Mouse (Mus musculus): ENCODE results near the gene Kctd5. TPM values are rescaled to one million over a fixed set of nuclear protein-coding genes. Genes with fewer than 3 reads are reported as not detected.
A peak's percentile ranks its signal among the peaks of the same experiment; 100 is the strongest.

Gene Kctd5
- 44.7 and 45.6 TPM in 2 replicates for polyA plus RNA-seq (2015; fragmentation: Nextera tagmentation; extraction: Ambion mirVana)

- H3K27ac ChIP-seq (replicated peaks), result peak within 1 kb of the TSS; percentile 92
- H3K4me1 ChIP-seq (replicated peaks; ENCODE audit: control insufficient read depth, insufficient read depth), result no peaks in the 10 kb centered on the region
- peak within 1 kb of the TSS; percentile 73 for H3K4me2 ChIP-seq (replicated peaks; ENCODE audit: low read depth)
- ATAC-seq (ENCODE audit: low FRiP score, low TSS enrichment) (peak; percentile 99), DNase-seq (ENCODE audit: low spot score) (peak; percentile 95)
- H3K4me3 ChIP-seq (ENCODE audit: low read depth, low read length), result peak within 1 kb of the TSS; percentile 93
- WGBS, result 1% methylated on average over 62 of the region's 62 CpGs
- peak within 1 kb of the TSS; percentile 97 for H3K9ac ChIP-seq (ENCODE audit: low read length)
- H3K36me3 ChIP-seq (ENCODE audit: control insufficient read depth, insufficient read depth, low read length), result peaks cover 6% of the 10 kb centered on the region
- TF ChIP-seq EP300 (optimal IDR thresholded peaks at IDR 0.05) (peak; percentile 81), CTCF (IDR thresholded peaks at IDR 0.05; ENCODE audit: low read depth) (no peak)
- H3K27me3 ChIP-seq (ENCODE audit: control insufficient read depth, insufficient read depth, low read length), result no peaks in the 10 kb centered on the region
- H3K9me3 ChIP-seq (ENCODE audit: control insufficient read depth, low read length), result no peaks in the 10 kb centered on the region
Observed at GRCm38 (mm10) chr17:24072919-24073696, at the start of gene Kctd5. Gene Kctd5, minus strand, starts transcription at chr17:24073485.

- ATAC-seq (ENCODE audit: low FRiP score, low TSS enrichment), result no peak
Observed at GRCm38 (mm10) chr17:24119446-24119845, 46.2 kb upstream of the Kctd5 start.

GRCm38 (mm10) chr17:24113031-24113430, 39.7 kb upstream of the Kctd5 start:
- H3K9ac ChIP-seq (ENCODE audit: low read length), result no peak overlapping the region
- peaks cover 2% of the 10 kb centered on the region; the same call in 1 of the 2 replicates for H3K4me1 ChIP-seq (replicated peaks; ENCODE audit: control insufficient read depth, insufficient read depth)
- H3K27me3 ChIP-seq (ENCODE audit: control insufficient read depth, insufficient read depth, low read length), result no peaks in the 10 kb centered on the region
- no peak for TF ChIP-seq CTCF (IDR thresholded peaks at IDR 0.05; ENCODE audit: low read depth)
- no peak for TF ChIP-seq EP300 (optimal IDR thresholded peaks at IDR 0.05)
- H3K4me2 ChIP-seq (replicated peaks; ENCODE audit: low read depth), result no peak overlapping the region
- no peak for DNase-seq (ENCODE audit: low spot score)
- H3K4me3 ChIP-seq (ENCODE audit: low read depth, low read length), result no peak overlapping the region
- no peaks in the 10 kb centered on the region for H3K9me3 ChIP-seq (ENCODE audit: control insufficient read depth, low read length)
- no peaks in the 10 kb centered on the region for H3K36me3 ChIP-seq (ENCODE audit: control insufficient read depth, insufficient read depth, low read length)
- ATAC-seq (ENCODE audit: low FRiP score, low TSS enrichment), result no peak
- H3K27ac ChIP-seq (replicated peaks), result 0 out of 2 replicates have a peak overlapping the region, but pooled peaks have one; percentile 8
- WGBS, result 84% methylated on average over 4 of the region's 4 CpGs

More at GRCm38 (mm10) chr17:24119446-24119845, 46.2 kb upstream of the Kctd5 start:
- Histone ChIP-seq H3K4me2 (replicated peaks; ENCODE audit: low read depth) (no peak overlapping the region), H3K9ac (ENCODE audit: low read length) (no peak overlapping the region), H3K9me3 (ENCODE audit: control insufficient read depth, low read length) (no peaks in the 10 kb centered on the region), H3K4me3 (ENCODE audit: low read depth, low read length) (no peak overlapping the region), H3K36me3 (ENCODE audit: control insufficient read depth, insufficient read depth, low read length) (no peaks in the 10 kb centered on the region), H3K4me1 (replicated peaks; ENCODE audit: control insufficient read depth, insufficient read depth) (no peaks in the 10 kb centered on the region), H3K27ac (replicated peaks) (no peak overlapping the region), H3K27me3 (ENCODE audit: control insufficient read depth, insufficient read depth, low read length) (no peaks in the 10 kb centered on the region)
- DNase-seq (ENCODE audit: low spot score), result no peak
- 50% methylated on average over 3 of the region's 3 CpGs for WGBS
- TF ChIP-seq CTCF (IDR thresholded peaks at IDR 0.05; ENCODE audit: low read depth) (no peak), EP300 (optimal IDR thresholded peaks at IDR 0.05) (no peak)

GRCm38 (mm10) chr17:24111256-24111655, 38.0 kb upstream of the Kctd5 start:
- Histone ChIP-seq H3K9me3 (ENCODE audit: control insufficient read depth, low read length) (no peaks in the 10 kb centered on the region), H3K9ac (ENCODE audit: low read length) (no peak overlapping the region), H3K4me3 (ENCODE audit: low read depth, low read length) (no peak overlapping the region), H3K4me2 (replicated peaks; ENCODE audit: low read depth) (no peak overlapping the region), H3K4me1 (replicated peaks; ENCODE audit: control insufficient read depth, insufficient read depth) (peaks cover 2% of the 10 kb centered on the region; the same call in 1 of the 2 replicates), H3K27me3 (ENCODE audit: control insufficient read depth, insufficient read depth, low read length) (no peaks in the 10 kb centered on the region), H3K36me3 (ENCODE audit: control insufficient read depth, insufficient read depth, low read length) (no peaks in the 10 kb centered on the region), H3K27ac (replicated peaks) (no peak overlapping the region)
- WGBS, result 34% methylated on average over 1 of the region's 1 CpGs
- ATAC-seq (ENCODE audit: low FRiP score, low TSS enrichment) (no peak), DNase-seq (ENCODE audit: low spot score) (no peak)
- no peak for TF ChIP-seq CTCF (IDR thresholded peaks at IDR 0.05; ENCODE audit: low read depth)
- TF ChIP-seq EP300 (optimal IDR thresholded peaks at IDR 0.05), result no peak

- no peaks in the 10 kb centered on the region for H3K9me3 ChIP-seq (ENCODE audit: control insufficient read depth, low read length)
- H3K27ac ChIP-seq (replicated peaks), result no peak overlapping the region
- DNase-seq (ENCODE audit: low spot score) (no peak), ATAC-seq (ENCODE audit: low FRiP score, low TSS enrichment) (no peak)
- H3K9ac ChIP-seq (ENCODE audit: low read length), result no peak overlapping the region
- TF ChIP-seq CTCF (IDR thresholded peaks at IDR 0.05; ENCODE audit: low read depth) (no peak), EP300 (optimal IDR thresholded peaks at IDR 0.05) (no peak)
- peaks cover 7% of the 10 kb centered on the region; the same call in 1 of the 2 replicates for H3K36me3 ChIP-seq (ENCODE audit: control insufficient read depth, insufficient read depth, low read length)
- H3K27me3 ChIP-seq (ENCODE audit: control insufficient read depth, insufficient read depth, low read length), result no peaks in the 10 kb centered on the region
- H3K4me3 ChIP-seq (ENCODE audit: low read depth, low read length), result no peak overlapping the region
- no peak overlapping the region for H3K4me2 ChIP-seq (replicated peaks; ENCODE audit: low read depth)
- WGBS, result 37% methylated on average over 1 of the region's 1 CpGs
- H3K4me1 ChIP-seq (replicated peaks; ENCODE audit: control insufficient read depth, insufficient read depth), result peaks cover 2% of the 10 kb centered on the region; the same call in 1 of the 2 replicates
Observed at GRCm38 (mm10) chr17:24108896-24109295, 35.6 kb upstream of the Kctd5 start.

GRCm38 (mm10) chr17:24105111-24105510, 31.8 kb upstream of the Kctd5 start:
- H3K4me1 ChIP-seq (replicated peaks; ENCODE audit: control insufficient read depth, insufficient read depth), result no peaks in the 10 kb centered on the region
- H3K27ac ChIP-seq (replicated peaks), result no peak overlapping the region
- no peak overlapping the region for H3K9ac ChIP-seq (ENCODE audit: low read length)
- DNase-seq (ENCODE audit: low spot score), result no peak
- no peaks in the 10 kb centered on the region for H3K9me3 ChIP-seq (ENCODE audit: control insufficient read depth, low read length)
- peaks cover 11% of the 10 kb centered on the region for H3K36me3 ChIP-seq (ENCODE audit: control insufficient read depth, insufficient read depth, low read length)
- TF ChIP-seq CTCF (IDR thresholded peaks at IDR 0.05; ENCODE audit: low read depth), result no peak
- TF ChIP-seq EP300 (optimal IDR thresholded peaks at IDR 0.05), result no peak
- no peaks in the 10 kb centered on the region for H3K27me3 ChIP-seq (ENCODE audit: control insufficient read depth, insufficient read depth, low read length)
- no peak for ATAC-seq (ENCODE audit: low FRiP score, low TSS enrichment)
- no peak overlapping the region for H3K4me2 ChIP-seq (replicated peaks; ENCODE audit: low read depth)
- WGBS, result 84% methylated on average over 2 of the region's 2 CpGs
- no peak overlapping the region for H3K4me3 ChIP-seq (ENCODE audit: low read depth, low read length)
